Mouse (Mus musculus): ENCODE results near the gene Pip5kl1.

DNA sequence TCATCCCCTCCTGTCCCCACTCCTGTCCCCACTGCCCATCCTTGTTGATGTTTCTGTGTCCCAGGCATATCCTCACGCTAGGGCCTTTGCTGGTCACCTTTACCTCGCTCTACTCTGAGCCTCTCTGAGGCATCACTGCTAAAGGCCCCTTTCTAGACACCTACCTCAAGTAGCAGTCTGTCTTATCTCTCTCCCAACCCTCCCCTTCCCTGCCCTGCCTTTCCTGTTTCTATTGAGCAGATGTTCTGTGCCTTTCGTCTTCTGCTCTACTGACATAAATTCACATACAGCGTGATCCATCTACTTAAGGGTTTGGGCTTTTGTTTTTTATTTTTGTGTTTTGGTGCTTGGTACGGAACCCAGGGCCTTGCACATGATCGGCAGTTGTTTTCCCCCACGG is 18.6 kb upstream of the Pip5kl1 start:
- TF ChIP-seq CTCF (IDR thresholded peaks at IDR 0.05; ENCODE audit: low read depth) = no peak
- no peak for TF ChIP-seq EP300 (optimal IDR thresholded peaks at IDR 0.05)
